Mouse (Mus musculus): ENCODE data around the gene C87499. TPM values are rescaled to one million over a fixed set of nuclear protein-coding genes. Genes with fewer than 3 reads are reported as not detected.

The C87499 gene
- polyA plus RNA-seq, 1 experiment from 2014 or later, result not detected

DNA sequence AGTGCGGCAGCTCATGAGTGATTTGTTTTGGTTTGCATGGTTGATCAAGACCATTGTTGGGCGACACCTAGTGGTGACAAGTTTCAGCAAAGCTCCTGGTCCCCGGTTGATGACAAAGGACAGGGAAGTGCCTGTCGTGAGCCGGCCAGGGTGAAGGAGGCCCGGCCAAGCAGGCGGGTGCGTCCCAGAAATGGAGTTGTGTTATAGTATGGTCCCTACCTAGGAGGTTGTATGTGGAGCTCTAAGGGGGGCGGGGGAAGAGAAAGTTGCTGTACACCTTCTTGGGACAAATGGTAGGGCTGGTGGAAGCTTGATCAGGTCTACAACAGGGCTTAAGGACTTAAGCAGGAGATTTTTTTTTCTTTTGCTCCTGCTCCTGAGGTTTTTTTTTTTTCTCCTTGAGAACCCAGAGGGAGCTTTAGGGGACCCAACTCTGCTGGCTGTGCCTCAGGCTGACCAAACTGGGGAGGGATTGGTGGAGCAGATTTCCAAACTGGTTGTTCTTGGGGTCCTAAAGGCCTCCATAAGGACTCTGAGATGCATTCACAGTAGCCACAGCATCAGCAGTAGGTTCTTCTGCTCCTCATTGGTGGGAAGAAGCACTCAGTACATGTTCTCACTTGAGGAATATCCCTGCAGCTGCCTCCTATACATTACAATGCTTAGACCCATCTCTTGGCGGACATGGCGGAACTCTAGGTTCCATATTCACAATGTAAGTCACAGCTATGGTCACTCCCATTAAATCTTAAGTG, 7.0 kb upstream of the C87499 start:
- peak; percentile 86 for ATAC-seq (ENCODE audit: insufficient read depth, low FRiP score)
- H3K27me3 ChIP-seq (ENCODE audit: control insufficient read depth, insufficient read depth, low read length), result no peaks in the 10 kb centered on the region
- WGBS, result 17% methylated on average over 11 of the region's 11 CpGs
- H3K4me2 ChIP-seq (ENCODE audit: low read depth, low read length), result peak overlapping the region; percentile 50
- no peaks in the 10 kb centered on the region for H3K9me3 ChIP-seq (replicated peaks; ENCODE audit: control insufficient read depth, low read length)
- H3K36me3 ChIP-seq (ENCODE audit: control insufficient read depth, insufficient read depth, low read length), result no peaks in the 10 kb centered on the region
- peak overlapping the region; percentile 47 for H3K4me3 ChIP-seq (replicated peaks; ENCODE audit: low read length)
- H3K4me1 ChIP-seq (ENCODE audit: control insufficient read depth, insufficient read depth, low read length), result no peaks in the 10 kb centered on the region
- H3K9ac ChIP-seq (ENCODE audit: low read length), result peak overlapping the region; percentile 49; the same call in 1 of the 2 replicates
- H3K27ac ChIP-seq (ENCODE audit: low read length), result no peak overlapping the region

DNA sequence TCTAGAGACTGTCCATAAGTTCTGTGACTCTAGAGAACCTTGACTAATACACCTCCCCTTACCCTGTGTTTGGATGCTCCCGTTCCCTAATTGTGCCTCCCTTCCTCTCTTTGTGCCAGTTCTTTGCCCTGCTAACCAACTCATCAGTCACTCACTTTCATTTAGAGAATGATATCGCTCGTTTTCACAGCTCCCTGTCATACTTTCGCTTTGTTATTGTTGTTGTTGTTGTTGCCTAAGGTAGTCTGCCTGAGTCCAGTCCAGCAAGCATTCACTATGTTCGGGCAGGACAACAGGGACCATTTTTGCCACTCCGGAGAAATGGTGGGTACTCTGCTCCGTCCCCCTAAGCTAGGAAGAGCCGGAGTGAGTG, 6.5 kb upstream of the C87499 start:
- Histone ChIP-seq H3K9ac (ENCODE audit: low read length) (peak overlapping the region; percentile 49), H3K36me3 (ENCODE audit: control insufficient read depth, insufficient read depth, low read length) (no peaks in the 10 kb centered on the region), H3K4me3 (replicated peaks; ENCODE audit: low read length) (peak overlapping the region; percentile 47), H3K27me3 (ENCODE audit: control insufficient read depth, insufficient read depth, low read length) (no peaks in the 10 kb centered on the region), H3K9me3 (replicated peaks; ENCODE audit: control insufficient read depth, low read length) (no peaks in the 10 kb centered on the region), H3K4me1 (ENCODE audit: control insufficient read depth, insufficient read depth, low read length) (no peaks in the 10 kb centered on the region), H3K27ac (ENCODE audit: low read length) (no peak overlapping the region), H3K4me2 (ENCODE audit: low read depth, low read length) (peak overlapping the region; percentile 50)
- no peak for ATAC-seq (ENCODE audit: insufficient read depth, low FRiP score)
- WGBS, result 53% methylated on average over 8 of the region's 8 CpGs

GRCm38 (mm10) chr4:88603276-88603675, 30.9 kb downstream of the C87499 start, which contains the start of gene Ifna12:
Gene Ifna12 (minus strand): TSS chr4:88603376.
- ATAC-seq (ENCODE audit: insufficient read depth, low FRiP score), result no peak
- Histone ChIP-seq H3K4me2 (ENCODE audit: low read depth, low read length) (no peak within 1 kb of the TSS), H3K9ac (ENCODE audit: low read length) (no peak within 1 kb of the TSS), H3K27me3 (ENCODE audit: control insufficient read depth, insufficient read depth, low read length) (no peaks in the 10 kb centered on the region), H3K9me3 (replicated peaks; ENCODE audit: control insufficient read depth, low read length) (no peaks in the 10 kb centered on the region), H3K4me1 (ENCODE audit: control insufficient read depth, insufficient read depth, low read length) (no peaks in the 10 kb centered on the region), H3K27ac (ENCODE audit: low read length) (no peak within 1 kb of the TSS), H3K4me3 (replicated peaks; ENCODE audit: low read length) (no peak within 1 kb of the TSS), H3K36me3 (ENCODE audit: control insufficient read depth, insufficient read depth, low read length) (no peaks in the 10 kb centered on the region)

- no peak within 1 kb of the TSS for H3K4me3 ChIP-seq (replicated peaks; ENCODE audit: low read length)
- no peak for ATAC-seq (ENCODE audit: insufficient read depth, low FRiP score)
- H3K9me3 ChIP-seq (replicated peaks; ENCODE audit: control insufficient read depth, low read length), result no peaks in the 10 kb centered on the region
- H3K27ac ChIP-seq (ENCODE audit: low read length), result no peak within 1 kb of the TSS
- H3K27me3 ChIP-seq (ENCODE audit: control insufficient read depth, insufficient read depth, low read length), result no peaks in the 10 kb centered on the region
- WGBS, result 86% methylated on average over 1 of the region's 1 CpGs
- H3K36me3 ChIP-seq (ENCODE audit: control insufficient read depth, insufficient read depth, low read length), result no peaks in the 10 kb centered on the region
- H3K4me1 ChIP-seq (ENCODE audit: control insufficient read depth, insufficient read depth, low read length), result no peaks in the 10 kb centered on the region
- H3K4me2 ChIP-seq (ENCODE audit: low read depth, low read length), result no peak within 1 kb of the TSS
- H3K9ac ChIP-seq (ENCODE audit: low read length), result no peak within 1 kb of the TSS
Observed at GRCm38 (mm10) chr4:88592285-88592684, 41.9 kb downstream of the C87499 start, which contains the start of gene Ifna9. Gene Ifna9 (minus strand): TSS chr4:88592385.

Other genes with a start within 250 kb of the C87499 start
- 10.6 and 12.0 TPM in 2 replicates for gene Hacd4, start 195.5 kb downstream of the C87499 start, polyA plus RNA-seq (2015; fragmentation: Nextera tagmentation; extraction: Ambion mirVana)
- gene Ifnb1, start 111.6 kb downstream of the C87499 start, polyA plus RNA-seq (2015; fragmentation: Nextera tagmentation; extraction: Ambion mirVana), result not detected in 2 replicates
- not detected in 2 replicates for gene Ifna15, start 76.2 kb downstream of the C87499 start, polyA plus RNA-seq (2015; fragmentation: Nextera tagmentation; extraction: Ambion mirVana)
- not detected in 2 replicates for gene Ifna14, start 62.6 kb downstream of the C87499 start, polyA plus RNA-seq (2015; fragmentation: Nextera tagmentation; extraction: Ambion mirVana)
- not detected in 2 replicates for gene Ifna9, start 42.0 kb downstream of the C87499 start, polyA plus RNA-seq (2015; fragmentation: Nextera tagmentation; extraction: Ambion mirVana)
- gene Ifna12, start 31.0 kb downstream of the C87499 start, polyA plus RNA-seq (2015; fragmentation: Nextera tagmentation; extraction: Ambion mirVana), result not detected in 2 replicates
- not detected in 2 replicates for gene Ifna13, start 10.0 kb upstream of the C87499 start, polyA plus RNA-seq (2015; fragmentation: Nextera tagmentation; extraction: Ambion mirVana)
- not detected in 2 replicates for gene Ifna16, start 42.5 kb upstream of the C87499 start, polyA plus RNA-seq (2015; fragmentation: Nextera tagmentation; extraction: Ambion mirVana)
- gene Ifna2, start 49.5 kb upstream of the C87499 start, polyA plus RNA-seq (2015; fragmentation: Nextera tagmentation; extraction: Ambion mirVana), result not detected in 2 replicates
- not detected in 2 replicates for gene Ifnab, start 56.9 kb upstream of the C87499 start, polyA plus RNA-seq (2015; fragmentation: Nextera tagmentation; extraction: Ambion mirVana)
- gene Gm26566, start 87.4 kb upstream of the C87499 start, polyA plus RNA-seq (2015; fragmentation: Nextera tagmentation; extraction: Ambion mirVana), result 0.36 and 0.51 TPM in 2 replicates
- gene Klhl9, start 88.1 kb upstream of the C87499 start, polyA plus RNA-seq (2015; fragmentation: Nextera tagmentation; extraction: Ambion mirVana), result 83.6 and 87.9 TPM in 2 replicates
- gene Gm13271, start 120.5 kb upstream of the C87499 start, polyA plus RNA-seq (2015; fragmentation: Nextera tagmentation; extraction: Ambion mirVana), result not detected in 2 replicates
- 0.19 and 0.26 TPM in 2 replicates for gene Gm13283, start 125.7 kb upstream of the C87499 start, polyA plus RNA-seq (2015; fragmentation: Nextera tagmentation; extraction: Ambion mirVana)
- 0.59 and 0.89 TPM in 2 replicates for gene Gm13290, start 139.4 kb upstream of the C87499 start, polyA plus RNA-seq (2015; fragmentation: Nextera tagmentation; extraction: Ambion mirVana)
- gene Gm13289, start 142.5 kb upstream of the C87499 start, polyA plus RNA-seq (2015; fragmentation: Nextera tagmentation; extraction: Ambion mirVana), result not detected in 2 replicates
- gene Gm13272, start 145.4 kb upstream of the C87499 start, polyA plus RNA-seq (2015; fragmentation: Nextera tagmentation; extraction: Ambion mirVana), result 0.28 TPM in 1 of 2 replicates, not detected in the other
- 0.48 TPM in 1 of 2 replicates, not detected in the other for gene Ifnz, start 147.7 kb upstream of the C87499 start, polyA plus RNA-seq (2015; fragmentation: Nextera tagmentation; extraction: Ambion mirVana)
- not detected in 2 replicates for gene Gm13276, start 151.3 kb upstream of the C87499 start, polyA plus RNA-seq (2015; fragmentation: Nextera tagmentation; extraction: Ambion mirVana)
- gene Gm13277, start 154.2 kb upstream of the C87499 start, polyA plus RNA-seq (2015; fragmentation: Nextera tagmentation; extraction: Ambion mirVana), result not detected in 2 replicates
- gene Gm13278, start 157.1 kb upstream of the C87499 start, polyA plus RNA-seq (2015; fragmentation: Nextera tagmentation; extraction: Ambion mirVana), result not detected in 2 replicates
- gene Gm13275, start 160.1 kb upstream of the C87499 start, polyA plus RNA-seq (2015; fragmentation: Nextera tagmentation; extraction: Ambion mirVana), result not detected in 2 replicates
- gene Gm13279, start 163.0 kb upstream of the C87499 start, polyA plus RNA-seq (2015; fragmentation: Nextera tagmentation; extraction: Ambion mirVana), result not detected in 2 replicates
- 0.70 and 1.1 TPM in 2 replicates for gene Gm13285, start 165.3 kb upstream of the C87499 start, polyA plus RNA-seq (2015; fragmentation: Nextera tagmentation; extraction: Ambion mirVana)
- not detected in 2 replicates for gene Gm13287, start 168.8 kb upstream of the C87499 start, polyA plus RNA-seq (2015; fragmentation: Nextera tagmentation; extraction: Ambion mirVana)
- 0.06 and 0.15 TPM in 2 replicates for gene Gm13288, start 171.1 kb upstream of the C87499 start, polyA plus RNA-seq (2015; fragmentation: Nextera tagmentation; extraction: Ambion mirVana)
- gene Ifna7, start 181.8 kb upstream of the C87499 start, polyA plus RNA-seq (2015; fragmentation: Nextera tagmentation; extraction: Ambion mirVana), result not detected in 2 replicates
- not detected in 2 replicates for gene Ifna11, start 185.5 kb upstream of the C87499 start, polyA plus RNA-seq (2015; fragmentation: Nextera tagmentation; extraction: Ambion mirVana)
- gene Ifna6, start 193.0 kb upstream of the C87499 start, polyA plus RNA-seq (2015; fragmentation: Nextera tagmentation; extraction: Ambion mirVana), result not detected in 2 replicates
- not detected in 2 replicates for gene Ifna5, start 201.1 kb upstream of the C87499 start, polyA plus RNA-seq (2015; fragmentation: Nextera tagmentation; extraction: Ambion mirVana)
- gene Ifna4, start 207.4 kb upstream of the C87499 start, polyA plus RNA-seq (2015; fragmentation: Nextera tagmentation; extraction: Ambion mirVana), result not detected in 2 replicates
- not detected in 2 replicates for gene Ifna1, start 215.7 kb upstream of the C87499 start, polyA plus RNA-seq (2015; fragmentation: Nextera tagmentation; extraction: Ambion mirVana)
- not detected in 2 replicates for gene Ifne, start 245.8 kb upstream of the C87499 start, polyA plus RNA-seq (2015; fragmentation: Nextera tagmentation; extraction: Ambion mirVana)

Measured in stomach, embryonic 16.5 days (tissue).